Mouse (Mus musculus): ENCODE measurements around the gene Jazf1.

- TF ChIP-seq GATA1 (IDR thresholded peaks at IDR 0.05; ENCODE audit: low read length) (no peak), TAL1 (IDR thresholded peaks at IDR 0.05; ENCODE audit: low read length) (no peak)
Measured at GRCm38 (mm10) chr6:53006032-53006431, 62.4 kb downstream of the Jazf1 start.
